ENCODE assay signal across 11 mouse cellular contexts in the genomic region with DNA sequence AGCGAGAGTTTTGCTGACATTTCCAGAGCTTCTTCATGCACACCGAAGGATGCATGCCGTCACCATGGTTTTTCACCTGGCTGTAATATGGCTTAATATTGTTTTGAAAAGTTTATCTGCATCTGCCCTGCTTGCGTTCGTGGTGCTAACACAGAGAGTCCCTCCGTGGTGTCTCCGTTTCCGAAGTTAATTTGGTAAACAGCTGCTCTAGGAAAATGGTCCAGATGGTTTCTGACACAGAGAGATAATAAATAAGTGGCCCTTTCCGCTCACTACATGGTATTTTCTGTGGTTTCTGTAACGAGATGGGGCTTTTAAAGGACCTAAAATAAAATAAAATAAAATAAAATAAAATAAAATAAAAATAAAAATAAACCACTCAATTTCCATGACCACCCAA.
"Had no signal": no experiment of that assay in that cellular context is flagged by ENCODE, and none has a peak within 500 bp of the region (broad histone marks: within the 10 kb centered on the region; RNA-seq: fewer than 3 reads in every experiment).

No protein-coding gene starts in this region.

- H3K36me3 ChIP-seq: midbrain, embryonic 10.5 days; neural tube, embryonic 15.5 days had no signal

- DNase-seq: kidney, postnatal 14 days; lung, postnatal 36 days; midbrain, embryonic 14.5 days; right cerebral cortex, adult 18-20 months; right cerebral cortex, postnatal 25 days; thymus, adult 18-20 months; thymus, postnatal 14 days had no signal

- H3K9me3 ChIP-seq: midbrain, embryonic 10.5 days; neural tube, embryonic 15.5 days had no signal

- H3K4me3 ChIP-seq: left cerebral cortex, adult 2 months; myocyte had no signal

- H3K27me3 ChIP-seq: neural tube, embryonic 15.5 days had no signal

- H3K27ac ChIP-seq: left cerebral cortex, adult 2 months; neural tube, embryonic 15.5 days had no signal
